21 mouse cellular contexts compared by ENCODE assay signal in genomic region chr12:102243915-102244314, GRCm38 (mm10). TPM values are rescaled to one million over a fixed set of nuclear protein-coding genes. Genes with fewer than 3 reads are reported as not detected.
DNase-seq lines count a peak whose midpoint lies in the region; ATAC-seq and TF ChIP-seq lines count a peak whose summit lies in the region.
"Had no signal": no experiment of that assay in that cellular context is flagged by ENCODE, and none has a peak within 500 bp of the region (broad histone marks: within the 10 kb centered on the region; RNA-seq: fewer than 3 reads in every experiment).

No protein-coding gene starts in this region.

- in situ Hi-C loops in Patski (cut with MboI; ENCODE audit: low pct_unique_long_range_greater_than_20kb) = no loop called here

- no peaks in the 10 kb centered on the region for H3K36me3 ChIP-seq in kidney, embryonic 14.5 days (ENCODE audit: control insufficient read depth, insufficient read depth, low read length)
- H3K36me3 ChIP-seq in embryonic facial prominence, embryonic 10.5 days (replicated peaks) = no peaks in the 10 kb centered on the region
- H3K36me3 ChIP-seq in limb, embryonic 13.5 days = no peaks in the 10 kb centered on the region
- H3K36me3 ChIP-seq: hindbrain, embryonic 13.5 days; limb, embryonic 15.5 days; midbrain, embryonic 15.5 days; neural tube, embryonic 15.5 days had no signal

- H3K4me2 ChIP-seq in kidney, embryonic 14.5 days (replicated peaks; ENCODE audit: low read depth, low read length) = no peak overlapping the region
- no peak overlapping the region for H3K4me2 ChIP-seq in limb, embryonic 13.5 days (replicated peaks)
- H3K4me2 ChIP-seq: hindbrain, embryonic 13.5 days; limb, embryonic 15.5 days; midbrain, embryonic 15.5 days; neural tube, embryonic 15.5 days had no signal

- DNase-seq in kidney, adult 9 months = no peak
- no peak for DNase-seq in Patski (ENCODE audit: low read depth, low spot score)
- peak; percentile 38 for DNase-seq in embryonic facial prominence, embryonic 10.5 days (ENCODE audit: low spot score)
- no peak for DNase-seq in right cerebral cortex, postnatal 10 days (ENCODE audit: low spot score in 2 of 2)
- no peak for DNase-seq in gastrocnemius, postnatal 25 days
- no peak for DNase-seq in retina, postnatal 1 day
- DNase-seq: adrenal gland, adult 2 months; cerebellum, adult 9-10 months; gastrocnemius, postnatal 36 days; kidney, postnatal 14 days; right cerebral cortex, postnatal 4 days; thymus, adult 2 months had no signal

- H3K4me1 ChIP-seq in kidney, embryonic 14.5 days (ENCODE audit: control insufficient read depth, insufficient read depth, low read length) = peaks cover 3% of the 10 kb centered on the region; the same call in 1 of the 2 replicates
- peaks cover 31% of the 10 kb centered on the region for H3K4me1 ChIP-seq in embryonic facial prominence, embryonic 10.5 days
- H3K4me1 ChIP-seq in limb, embryonic 13.5 days = peaks cover 6% of the 10 kb centered on the region; the same call in 1 of the 2 replicates
- H3K4me1 ChIP-seq: neural tube, embryonic 15.5 days had no signal

- CTCF ChIA-PET in Patski (lab: Charles Lee) = no interaction called here

- TF ChIP-seq CTCF in Patski (IDR thresholded peaks at IDR 0.05) = no peak

- no peak overlapping the region for H3K9ac ChIP-seq in kidney, embryonic 14.5 days (ENCODE audit: low read depth, low read length)
- H3K9ac ChIP-seq in limb, embryonic 13.5 days = no peak overlapping the region
- H3K9ac ChIP-seq: hindbrain, embryonic 13.5 days; limb, embryonic 15.5 days; midbrain, embryonic 15.5 days; neural tube, embryonic 15.5 days had no signal

- H3K4me3 ChIP-seq in kidney, embryonic 14.5 days (ENCODE audit: low read length) = no peak overlapping the region
- H3K4me3 ChIP-seq in embryonic facial prominence, embryonic 10.5 days = no peak overlapping the region
- no peak overlapping the region for H3K4me3 ChIP-seq in limb, embryonic 13.5 days
- H3K4me3 ChIP-seq: hindbrain, embryonic 13.5 days; limb, embryonic 15.5 days; midbrain, embryonic 15.5 days; neural tube, embryonic 15.5 days had no signal

- no peak overlapping the region for H3K27ac ChIP-seq in kidney, embryonic 14.5 days (ENCODE audit: low read depth, low read length)
- H3K27ac ChIP-seq in embryonic facial prominence, embryonic 10.5 days (replicated peaks) = no peak overlapping the region
- no peak overlapping the region for H3K27ac ChIP-seq in limb, embryonic 13.5 days
- H3K27ac ChIP-seq: hindbrain, embryonic 13.5 days; limb, embryonic 15.5 days; midbrain, embryonic 15.5 days; neural tube, embryonic 15.5 days had no signal

- POLR2A ChIA-PET in Patski (lab: Charles Lee) = no interaction called here

- ATAC-seq in kidney, embryonic 14.5 days (ENCODE audit: low FRiP score, low TSS enrichment) = peak; percentile 83
- ATAC-seq in Patski = peak; percentile 58
- peak; percentile 22; the same call in 1 of the 2 replicates for ATAC-seq in limb, embryonic 13.5 days (ENCODE audit: low FRiP score, low read depth)
- ATAC-seq: forebrain, embryonic 14.5 days; lung, postnatal 0 days; midbrain, embryonic 15.5 days had no signal

- H3K27me3 ChIP-seq in kidney, embryonic 14.5 days (ENCODE audit: control insufficient read depth, insufficient read depth, low read length) = no peaks in the 10 kb centered on the region
- no peaks in the 10 kb centered on the region for H3K27me3 ChIP-seq in Patski
- no peaks in the 10 kb centered on the region for H3K27me3 ChIP-seq in embryonic facial prominence, embryonic 10.5 days (replicated peaks; ENCODE audit: low read depth, poor library complexity, severe bottlenecking)
- H3K27me3 ChIP-seq in limb, embryonic 13.5 days = no peaks in the 10 kb centered on the region
- H3K27me3 ChIP-seq: CH12.LX; hindbrain, embryonic 13.5 days; limb, embryonic 15.5 days; midbrain, embryonic 15.5 days; neural tube, embryonic 15.5 days had no signal

- WGBS in kidney, embryonic 14.5 days = 25% methylated on average over 1 of the region's 1 CpGs
- 53% methylated on average over 1 of the region's 1 CpGs for WGBS in embryonic facial prominence, embryonic 10.5 days
- WGBS in limb, embryonic 13.5 days = 34% methylated on average over 1 of the region's 1 CpGs

- H3K9me3 ChIP-seq in kidney, embryonic 14.5 days (ENCODE audit: control insufficient read depth, low read length) = no peaks in the 10 kb centered on the region
- no peaks in the 10 kb centered on the region for H3K9me3 ChIP-seq in embryonic facial prominence, embryonic 10.5 days
- H3K9me3 ChIP-seq in limb, embryonic 13.5 days = no peaks in the 10 kb centered on the region
- H3K9me3 ChIP-seq: hindbrain, embryonic 13.5 days; limb, embryonic 15.5 days; midbrain, embryonic 15.5 days; neural tube, embryonic 15.5 days had no signal

RNA-seq across cellular contexts. Expression of gene Rin3, which starts 38.9 kb away (rescaled TPM):
- 6.7 and 9.2 TPM in 2 replicates for polyA plus RNA-seq in kidney, embryonic 14.5 days (2014; fragmentation: Nextera tagmentation; extraction: Ambion mirVana)
- polyA plus RNA-seq in Patski (2021) = 31.6 TPM
- polyA plus RNA-seq in embryonic facial prominence, embryonic 10.5 days (2016; fragmentation: Nextera tagmentation; extraction: Ambion mirVana) = 3.8 and 4.0 TPM in 2 replicates
- polyA plus RNA-seq in limb, embryonic 13.5 days (2015; fragmentation: Nextera tagmentation; extraction: Ambion mirVana) = 6.9 and 7.1 TPM in 2 replicates
- 1 to 10 TPM; 6.0 to 8.1 TPM for total RNA-seq in gastrocnemius, postnatal 25 days (2021)

Comparison
In these comparisons a context has a peak if more than half of its experiments do, and no peak if none do; other contexts are left out.
1. ATAC-seq: peak in every context shown above with its lines; median percentile 83 in kidney, embryonic 14.5 days; 58 in Patski; 22 in limb, embryonic 13.5 days.